Mouse (Mus musculus) myocyte (in vitro differentiated cells): ENCODE data around the gene Celf2.

Experiments
- POLR2A ChIP-seq: IDR thresholded peaks from one replicate; pipeline ENCODE4 v1.6.1; 2011; ENCODE audit warnings: low read depth, mild to moderate bottlenecking, control low read depth, moderate library complexity; ENCODE audit not compliant: insufficient read length
- SRF ChIP-seq: IDR thresholded peaks from one replicate; pipeline ENCODE4 v1.6.1; 2011; ENCODE audit warnings: low read depth; ENCODE audit not compliant: control insufficient read depth, insufficient read length

DNA sequence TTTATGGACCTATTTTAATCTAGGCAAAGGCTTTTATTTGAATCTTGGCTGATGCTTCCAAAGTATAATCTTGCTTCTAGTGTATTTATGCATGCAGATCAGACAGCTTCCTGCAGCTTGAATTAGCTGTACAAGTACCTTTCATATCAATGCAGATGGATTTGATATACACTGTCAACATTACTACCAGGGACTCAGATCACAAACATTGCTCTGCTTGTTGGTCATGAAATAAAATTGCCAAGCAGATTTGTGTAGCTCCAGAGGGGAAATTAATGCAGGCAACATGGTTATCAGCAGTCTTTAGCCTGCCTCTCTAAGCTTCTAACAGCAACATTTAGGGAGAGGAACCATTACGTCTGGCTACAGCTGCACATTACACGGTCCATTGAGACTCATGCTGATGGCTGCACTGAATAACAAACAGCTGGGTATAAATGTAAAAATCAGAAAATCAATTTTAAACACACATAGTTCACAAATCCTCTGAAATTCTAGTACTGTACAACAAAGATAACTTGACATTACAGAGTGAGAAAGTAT lies 659.2 kb downstream of the Celf2 start:
- TF ChIP-seq SRF, result no peak
- no peak for TF ChIP-seq POLR2A
